Mouse (Mus musculus): ENCODE measurements at regions not wholly inside any gene's neighbourhood (a gene's known extent, or its start where the extent isn't known, plus 50 kb on each side); places are given as distances from the start of the nearest gene placed in this dataset.

GRCm38 (mm10) chr13:47397726-47398350 is 275.4 kb downstream of the Rnf144b start:
- no peaks in the 10 kb centered on the region for H3K4me1 ChIP-seq (ENCODE audit: control insufficient read depth in 2 of 2, insufficient read depth in 2 of 2, low read length in 2 of 2)
- H3K4me3 ChIP-seq (ENCODE audit: control insufficient read depth in 1 of 2, insufficient read depth in 1 of 2, low read depth in 1 of 2, low read length in 2 of 2), result no peak overlapping the region
- no peak overlapping the region for H3K27ac ChIP-seq (replicated peaks in 1 of 2; ENCODE audit: control insufficient read depth in 1 of 2, insufficient read depth in 1 of 2, low read depth in 2 of 2, low read length in 2 of 2)
- H3K9ac ChIP-seq (ENCODE audit: low read length), result no peak overlapping the region
- 81% methylated on average over 8 of the region's 8 CpGs for WGBS
- H3K36me3 ChIP-seq (ENCODE audit: control insufficient read depth, insufficient read depth, low read length), result no peaks in the 10 kb centered on the region
- no peak overlapping the region for H3K4me2 ChIP-seq (ENCODE audit: low read length)
- 0 out of 2 replicates have a peak, but pooled peaks cover 4% of the 10 kb centered on the region for H3K9me3 ChIP-seq (ENCODE audit: control insufficient read depth, low read length)
- H3K27me3 ChIP-seq (ENCODE audit: control insufficient read depth, insufficient read depth, low read length), result no peaks in the 10 kb centered on the region
- no peak for ATAC-seq (ENCODE audit: insufficient number of reproducible peaks, insufficient read depth, low FRiP score, low read depth)

DNA sequence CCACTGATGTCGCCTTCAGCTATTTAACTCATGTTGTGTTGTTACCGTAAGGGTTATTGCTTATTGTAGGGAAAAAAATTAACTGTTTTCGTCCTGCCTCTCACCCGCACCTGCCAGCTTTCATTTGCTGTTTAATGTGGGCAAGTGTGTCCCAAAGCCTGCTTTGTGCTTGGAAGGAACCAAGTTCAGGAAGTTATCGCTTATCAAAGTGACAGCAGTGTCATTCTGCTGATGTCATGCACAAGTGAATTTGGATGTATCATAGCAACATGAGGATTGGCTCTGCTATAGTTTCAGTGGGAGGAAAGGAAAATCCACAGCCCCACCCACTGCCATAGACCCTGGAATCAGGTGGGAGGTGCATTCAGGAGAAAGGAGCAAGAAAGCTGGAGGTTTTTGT is 276.5 kb downstream of the Rnf144b start:
- no peak overlapping the region for H3K27ac ChIP-seq (replicated peaks in 1 of 2; ENCODE audit: control insufficient read depth in 1 of 2, insufficient read depth in 1 of 2, low read depth in 2 of 2, low read length in 2 of 2)
- no peak overlapping the region for H3K9ac ChIP-seq (ENCODE audit: low read length)
- H3K27me3 ChIP-seq (ENCODE audit: control insufficient read depth, insufficient read depth, low read length), result no peaks in the 10 kb centered on the region
- H3K4me3 ChIP-seq (ENCODE audit: control insufficient read depth in 1 of 2, insufficient read depth in 1 of 2, low read depth in 1 of 2, low read length in 2 of 2), result no peak overlapping the region
- no peak overlapping the region for H3K4me2 ChIP-seq (ENCODE audit: low read length)
- WGBS, result 86% methylated on average over 5 of the region's 5 CpGs
- no peak for ATAC-seq (ENCODE audit: insufficient number of reproducible peaks, insufficient read depth, low FRiP score, low read depth)
- H3K9me3 ChIP-seq (ENCODE audit: control insufficient read depth, low read length), result 0 out of 2 replicates have a peak, but pooled peaks cover 4% of the 10 kb centered on the region
- H3K36me3 ChIP-seq (ENCODE audit: control insufficient read depth, insufficient read depth, low read length), result no peaks in the 10 kb centered on the region
- no peaks in the 10 kb centered on the region for H3K4me1 ChIP-seq (ENCODE audit: control insufficient read depth in 2 of 2, insufficient read depth in 2 of 2, low read length in 2 of 2)

DNA sequence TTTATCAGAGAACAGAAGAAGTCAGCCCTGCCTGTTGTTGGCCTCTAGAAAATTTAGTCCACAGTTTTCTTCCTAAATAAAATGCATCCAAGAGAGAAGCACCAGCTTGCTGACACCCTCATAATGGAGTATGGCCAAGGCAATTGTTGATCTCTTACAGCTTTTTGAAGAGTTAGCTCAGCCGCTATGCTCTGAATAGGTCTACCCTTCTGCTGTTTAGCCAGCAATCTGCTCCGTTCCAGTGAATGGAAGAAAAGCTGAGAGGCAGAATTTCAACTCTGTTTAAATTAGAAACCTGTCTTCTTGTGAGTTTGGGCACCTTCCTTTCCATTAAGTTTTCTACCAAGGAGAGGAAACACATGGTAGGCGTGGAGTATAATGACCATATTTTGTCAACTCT is 290.8 kb downstream of the Rnf144b start:
- Histone ChIP-seq H3K4me1 (ENCODE audit: control insufficient read depth in 2 of 2, insufficient read depth in 2 of 2, low read length in 2 of 2) (no peaks in the 10 kb centered on the region), H3K4me3 (ENCODE audit: control insufficient read depth in 1 of 2, insufficient read depth in 1 of 2, low read depth in 1 of 2, low read length in 2 of 2) (no peak overlapping the region), H3K9ac (ENCODE audit: low read length) (no peak overlapping the region), H3K27me3 (ENCODE audit: control insufficient read depth, insufficient read depth, low read length) (no peaks in the 10 kb centered on the region), H3K36me3 (ENCODE audit: control insufficient read depth, insufficient read depth, low read length) (no peaks in the 10 kb centered on the region), H3K27ac (replicated peaks in 1 of 2; ENCODE audit: control insufficient read depth in 1 of 2, insufficient read depth in 1 of 2, low read depth in 2 of 2, low read length in 2 of 2) (no peak overlapping the region), H3K4me2 (ENCODE audit: low read length) (no peak overlapping the region), H3K9me3 (ENCODE audit: control insufficient read depth, low read length) (no peaks in the 10 kb centered on the region)
- WGBS, result 85% methylated on average over 3 of the region's 3 CpGs
- no peak for ATAC-seq (ENCODE audit: insufficient number of reproducible peaks, insufficient read depth, low FRiP score, low read depth)

GRCm38 (mm10) chr13:47413940-47414339 is 291.5 kb downstream of the Rnf144b start:
- no peak for ATAC-seq (ENCODE audit: insufficient number of reproducible peaks, insufficient read depth, low FRiP score, low read depth)
- Histone ChIP-seq H3K9me3 (ENCODE audit: control insufficient read depth, low read length) (no peaks in the 10 kb centered on the region), H3K27ac (replicated peaks in 1 of 2; ENCODE audit: control insufficient read depth in 1 of 2, insufficient read depth in 1 of 2, low read depth in 2 of 2, low read length in 2 of 2) (no peak overlapping the region), H3K4me3 (ENCODE audit: control insufficient read depth in 1 of 2, insufficient read depth in 1 of 2, low read depth in 1 of 2, low read length in 2 of 2) (no peak overlapping the region), H3K4me1 (ENCODE audit: control insufficient read depth in 2 of 2, insufficient read depth in 2 of 2, low read length in 2 of 2) (no peaks in the 10 kb centered on the region), H3K36me3 (ENCODE audit: control insufficient read depth, insufficient read depth, low read length) (no peaks in the 10 kb centered on the region), H3K27me3 (ENCODE audit: control insufficient read depth, insufficient read depth, low read length) (no peaks in the 10 kb centered on the region), H3K9ac (ENCODE audit: low read length) (no peak overlapping the region), H3K4me2 (ENCODE audit: low read length) (no peak overlapping the region)
- 79% methylated on average over 9 of the region's 9 CpGs for WGBS

DNA sequence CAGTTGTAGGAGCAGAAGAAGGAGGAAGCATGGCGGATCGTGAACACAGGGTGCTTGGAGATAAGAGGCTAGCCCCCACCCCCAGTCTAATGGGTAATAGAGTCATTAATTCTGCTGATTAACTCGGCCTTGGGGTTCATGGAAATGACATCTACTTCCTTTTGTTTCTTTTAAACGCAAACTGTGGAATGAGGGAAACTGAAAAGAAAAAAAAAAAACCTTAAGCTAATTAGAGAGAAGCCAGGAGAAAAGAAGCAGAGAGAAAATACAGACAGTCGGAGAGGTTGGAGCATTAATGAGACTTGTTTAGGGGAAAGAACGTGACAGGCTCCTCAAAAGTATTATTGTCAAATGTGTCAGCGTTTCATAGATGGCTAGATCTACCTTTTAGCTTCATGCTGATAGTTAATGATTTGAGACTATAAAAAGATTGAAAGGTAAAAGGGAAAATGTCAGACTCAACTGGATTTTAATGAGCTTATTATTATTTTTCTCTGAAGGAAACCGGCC is 307.5 kb downstream of the Rnf144b start:
- Histone ChIP-seq H3K4me1 (ENCODE audit: control insufficient read depth in 2 of 2, insufficient read depth in 2 of 2, low read length in 2 of 2) (no peaks in the 10 kb centered on the region), H3K9me3 (ENCODE audit: control insufficient read depth, low read length) (no peaks in the 10 kb centered on the region), H3K4me2 (ENCODE audit: low read length) (no peak overlapping the region), H3K36me3 (ENCODE audit: control insufficient read depth, insufficient read depth, low read length) (no peaks in the 10 kb centered on the region), H3K27me3 (ENCODE audit: control insufficient read depth, insufficient read depth, low read length) (no peaks in the 10 kb centered on the region), H3K9ac (ENCODE audit: low read length) (no peak overlapping the region), H3K27ac (replicated peaks in 1 of 2; ENCODE audit: control insufficient read depth in 1 of 2, insufficient read depth in 1 of 2, low read depth in 2 of 2, low read length in 2 of 2) (no peak overlapping the region), H3K4me3 (ENCODE audit: control insufficient read depth in 1 of 2, insufficient read depth in 1 of 2, low read depth in 1 of 2, low read length in 2 of 2) (no peak overlapping the region)
- WGBS, result 59% methylated on average over 8 of the region's 8 CpGs
- no peak for ATAC-seq (ENCODE audit: insufficient number of reproducible peaks, insufficient read depth, low FRiP score, low read depth)

- WGBS, result 69% methylated on average over 9 of the region's 9 CpGs
- H3K36me3 ChIP-seq (ENCODE audit: control insufficient read depth, insufficient read depth, low read length), result no peaks in the 10 kb centered on the region
- H3K4me3 ChIP-seq (ENCODE audit: control insufficient read depth in 1 of 2, insufficient read depth in 1 of 2, low read depth in 1 of 2, low read length in 2 of 2), result no peak overlapping the region
- H3K27ac ChIP-seq (replicated peaks in 1 of 2; ENCODE audit: control insufficient read depth in 1 of 2, insufficient read depth in 1 of 2, low read depth in 2 of 2, low read length in 2 of 2), result no peak overlapping the region
- no peak for ATAC-seq (ENCODE audit: insufficient number of reproducible peaks, insufficient read depth, low FRiP score, low read depth)
- no peak overlapping the region for H3K9ac ChIP-seq (ENCODE audit: low read length)
- no peaks in the 10 kb centered on the region for H3K27me3 ChIP-seq (ENCODE audit: control insufficient read depth, insufficient read depth, low read length)
- H3K9me3 ChIP-seq (ENCODE audit: control insufficient read depth, low read length), result no peaks in the 10 kb centered on the region
- no peak overlapping the region for H3K4me2 ChIP-seq (ENCODE audit: low read length)
- no peaks in the 10 kb centered on the region for H3K4me1 ChIP-seq (ENCODE audit: control insufficient read depth in 2 of 2, insufficient read depth in 2 of 2, low read length in 2 of 2)
These were observed 308.0 kb downstream of the Rnf144b start for GRCm38 (mm10) chr13:47430409-47430808.

DNA sequence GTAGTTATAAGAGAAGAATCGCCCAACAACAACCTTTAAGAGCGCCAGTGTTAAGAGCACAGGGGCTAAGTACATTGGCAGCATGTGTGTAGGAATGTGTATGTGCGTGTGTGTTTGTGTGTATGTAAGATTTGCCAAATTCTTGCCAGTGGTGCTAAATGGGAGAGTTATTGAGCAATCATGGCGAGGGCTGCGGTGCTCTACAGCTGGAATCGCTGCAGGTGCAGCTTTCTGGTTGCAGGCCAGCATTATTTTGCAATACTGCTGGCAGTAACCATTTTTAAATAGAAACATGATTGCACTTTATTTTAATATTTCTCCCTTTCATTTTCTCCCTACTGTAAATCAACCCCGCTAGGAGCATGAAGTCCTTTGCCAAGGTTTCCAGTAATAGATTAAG is 313.2 kb downstream of the Rnf144b start:
- no peak for ATAC-seq (ENCODE audit: insufficient number of reproducible peaks, insufficient read depth, low FRiP score, low read depth)
- H3K4me2 ChIP-seq (ENCODE audit: low read length), result no peak overlapping the region
- no peak overlapping the region for H3K27ac ChIP-seq (replicated peaks in 1 of 2; ENCODE audit: control insufficient read depth in 1 of 2, insufficient read depth in 1 of 2, low read depth in 2 of 2, low read length in 2 of 2)
- no peaks in the 10 kb centered on the region for H3K36me3 ChIP-seq (ENCODE audit: control insufficient read depth, insufficient read depth, low read length)
- no peak overlapping the region for H3K9ac ChIP-seq (ENCODE audit: low read length)
- H3K27me3 ChIP-seq (ENCODE audit: control insufficient read depth, insufficient read depth, low read length), result no peaks in the 10 kb centered on the region
- H3K4me1 ChIP-seq (ENCODE audit: control insufficient read depth in 2 of 2, insufficient read depth in 2 of 2, low read length in 2 of 2), result no peaks in the 10 kb centered on the region
- H3K4me3 ChIP-seq (ENCODE audit: control insufficient read depth in 1 of 2, insufficient read depth in 1 of 2, low read depth in 1 of 2, low read length in 2 of 2), result no peak overlapping the region
- no peaks in the 10 kb centered on the region for H3K9me3 ChIP-seq (ENCODE audit: control insufficient read depth, low read length)
- 89% methylated on average over 7 of the region's 7 CpGs for whole genome bisulfite sequencing

GRCm38 (mm10) chr13:47444876-47445275 is 322.4 kb downstream of the Rnf144b start:
- H3K27me3 ChIP-seq (ENCODE audit: control insufficient read depth, insufficient read depth, low read length), result no peaks in the 10 kb centered on the region
- no peak overlapping the region for H3K27ac ChIP-seq (replicated peaks in 1 of 2; ENCODE audit: control insufficient read depth in 1 of 2, insufficient read depth in 1 of 2, low read depth in 2 of 2, low read length in 2 of 2)
- H3K36me3 ChIP-seq (ENCODE audit: control insufficient read depth, insufficient read depth, low read length), result no peaks in the 10 kb centered on the region
- no peaks in the 10 kb centered on the region for H3K9me3 ChIP-seq (ENCODE audit: control insufficient read depth, low read length)
- 82% methylated on average over 3 of the region's 3 CpGs for WGBS
- no peak for ATAC-seq (ENCODE audit: insufficient number of reproducible peaks, insufficient read depth, low FRiP score, low read depth)
- H3K9ac ChIP-seq (ENCODE audit: low read length), result no peak overlapping the region
- no peak overlapping the region for H3K4me3 ChIP-seq (ENCODE audit: control insufficient read depth in 1 of 2, insufficient read depth in 1 of 2, low read depth in 1 of 2, low read length in 2 of 2)
- H3K4me1 ChIP-seq (ENCODE audit: control insufficient read depth in 2 of 2, insufficient read depth in 2 of 2, low read length in 2 of 2), result no peaks in the 10 kb centered on the region
- no peak overlapping the region for H3K4me2 ChIP-seq (ENCODE audit: low read length)
